Mouse (Mus musculus): ENCODE results near the gene Supt16. TPM values are rescaled to one million over a fixed set of nuclear protein-coding genes. Genes with fewer than 3 reads are reported as not detected.

The Supt16 gene
- total RNA-seq (2021): 10 to 100 TPM; 22.3 to 23.7 TPM
- long read RNA-seq, experiment 1, full-length matches to known transcripts: 2 of 3 reads
- long read RNA-seq, experiment 1, partial matches to known transcripts: 1 of 3 reads
- long read RNA-seq, experiment 1, other reads (novel, unspliced or antisense): 0 of 3 reads
- long read RNA-seq, experiment 2, full-length matches to known transcripts: 1 of 4 reads
- long read RNA-seq, experiment 2, partial matches to known transcripts: 2 of 4 reads
- long read RNA-seq, experiment 2, other reads (novel, unspliced or antisense): 1 of 4 reads

DNA sequence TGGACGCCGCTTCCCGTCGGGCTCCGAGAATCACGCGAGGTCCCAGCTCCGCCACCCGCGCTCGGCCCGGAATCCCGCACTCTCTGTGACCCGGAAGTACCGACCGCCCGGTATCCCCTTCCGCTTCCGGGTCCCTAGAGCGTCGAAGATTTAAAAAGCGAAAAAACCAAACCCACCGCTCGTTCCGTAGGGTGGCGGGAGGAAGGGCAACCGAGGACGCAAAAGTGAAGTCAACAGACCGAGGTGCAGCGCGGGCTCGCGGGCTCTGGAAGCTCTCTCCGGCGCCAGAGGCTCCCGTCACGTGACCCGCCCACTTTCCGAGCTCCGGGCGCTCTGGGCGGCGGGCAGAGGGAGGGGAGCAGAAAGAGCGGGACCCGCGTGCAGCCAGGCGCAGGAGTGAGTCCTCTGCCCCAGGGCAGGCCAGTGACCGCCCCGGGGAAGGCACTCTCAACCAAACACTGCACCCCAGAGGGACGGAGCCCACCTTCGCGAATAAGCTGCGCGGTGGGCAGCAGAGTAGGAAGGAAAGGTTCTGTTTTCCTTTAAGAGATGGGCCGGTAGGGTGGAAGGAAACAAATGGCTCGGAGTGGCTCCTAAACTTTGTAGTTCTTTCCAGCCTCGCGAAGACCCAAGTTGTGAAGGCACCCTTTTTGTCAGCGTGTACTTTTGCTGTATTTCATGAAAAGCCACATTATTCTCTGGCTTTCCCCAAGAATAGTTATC is at the start of gene Supt16:
TSS of gene Supt16 (minus strand) at position 261 of the 723 bp plus-strand sequence.
- peak; percentile 83 to 87 for DNase-seq

DNA sequence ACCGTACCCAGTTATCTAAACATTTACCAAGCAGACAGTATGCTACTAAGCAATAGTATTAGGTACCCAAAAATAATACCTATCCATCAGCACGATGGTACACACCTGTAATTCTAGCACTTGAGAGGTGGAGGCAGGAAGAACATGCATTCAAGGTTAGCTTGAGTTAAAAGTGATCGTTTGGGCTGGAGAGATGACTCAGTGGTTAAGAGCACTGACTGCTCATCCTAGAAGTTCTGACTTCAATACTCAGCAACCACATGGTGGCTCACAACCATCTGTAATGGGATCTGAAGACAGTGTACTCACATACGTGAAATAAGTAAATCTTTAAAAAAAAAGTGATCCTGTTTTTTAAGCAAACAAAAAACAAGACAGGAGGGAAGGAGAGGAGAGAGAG is 48.9 kb upstream of the Supt16 start:
- DNase-seq: no peak

DNA sequence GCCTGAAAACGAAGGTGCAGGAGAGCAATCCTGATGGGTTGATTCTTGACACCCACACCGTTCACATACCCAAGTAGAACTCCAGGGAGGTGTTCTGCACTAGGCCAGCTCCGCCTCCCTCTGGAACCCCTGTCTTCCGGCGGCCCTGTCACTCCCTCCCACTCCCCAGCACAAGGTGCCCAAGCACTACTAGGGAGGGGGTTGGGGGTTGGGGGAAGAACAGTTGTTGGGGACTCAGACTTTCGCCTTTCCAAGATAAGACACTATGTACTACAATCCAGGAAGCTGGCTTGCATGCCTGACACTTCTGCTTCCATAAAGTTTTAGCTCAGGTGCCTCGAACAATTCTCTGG is 47.5 kb upstream of the Supt16 start:
- DNase-seq: no peak

DNA sequence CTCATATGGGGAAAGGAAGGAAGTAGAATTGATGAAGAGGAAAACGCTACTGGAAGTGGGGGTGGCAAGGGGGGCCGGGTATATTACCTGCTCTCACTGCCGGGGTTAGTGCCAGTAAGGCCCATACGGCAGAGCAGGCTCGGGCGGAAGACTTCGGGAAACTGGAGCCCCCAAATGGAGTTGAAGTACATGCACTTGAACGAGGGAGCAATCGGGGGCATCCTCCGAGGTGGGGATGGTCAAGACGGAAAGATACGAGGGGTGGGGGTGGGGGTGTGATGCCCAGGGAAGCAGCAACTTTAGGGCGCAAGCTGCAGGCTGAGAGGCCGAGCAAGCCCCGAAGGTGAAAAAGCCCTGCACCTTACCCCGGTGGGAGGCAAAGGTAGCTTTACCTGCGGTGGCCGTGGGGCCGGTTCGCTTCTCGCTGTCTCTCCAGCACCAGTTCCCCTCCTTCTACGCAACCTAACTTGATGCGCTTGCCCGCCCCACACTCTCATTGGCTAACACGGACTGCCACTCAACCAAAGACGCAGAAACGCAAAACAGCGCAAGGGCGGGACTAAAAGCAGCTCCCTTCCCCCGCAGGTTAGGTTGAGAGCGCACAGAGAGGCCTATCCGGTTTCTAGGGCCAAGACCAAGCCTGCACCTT is 46.9 kb upstream of the Supt16 start:
- DNase-seq: peak; percentile 99 to 100

DNA sequence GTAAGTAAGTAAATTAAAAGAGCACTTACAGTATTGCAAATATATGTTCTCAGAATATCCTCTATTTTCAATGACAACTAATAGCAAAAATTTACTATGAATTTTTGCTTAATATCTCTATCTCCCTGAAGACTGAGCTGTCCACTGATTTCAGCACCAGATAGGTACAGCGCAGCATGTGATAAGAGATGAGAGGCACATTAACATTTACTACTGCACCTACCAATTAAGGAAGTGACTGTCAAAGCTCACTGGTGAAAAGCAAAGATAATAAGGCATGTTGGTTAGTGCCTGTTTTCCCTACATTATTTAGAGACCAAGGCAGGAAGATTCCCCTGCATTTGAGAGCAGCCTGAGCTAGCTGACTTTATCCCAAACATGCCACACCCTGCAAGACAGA is 39.0 kb upstream of the Supt16 start:
- DNase-seq: no peak

DNA sequence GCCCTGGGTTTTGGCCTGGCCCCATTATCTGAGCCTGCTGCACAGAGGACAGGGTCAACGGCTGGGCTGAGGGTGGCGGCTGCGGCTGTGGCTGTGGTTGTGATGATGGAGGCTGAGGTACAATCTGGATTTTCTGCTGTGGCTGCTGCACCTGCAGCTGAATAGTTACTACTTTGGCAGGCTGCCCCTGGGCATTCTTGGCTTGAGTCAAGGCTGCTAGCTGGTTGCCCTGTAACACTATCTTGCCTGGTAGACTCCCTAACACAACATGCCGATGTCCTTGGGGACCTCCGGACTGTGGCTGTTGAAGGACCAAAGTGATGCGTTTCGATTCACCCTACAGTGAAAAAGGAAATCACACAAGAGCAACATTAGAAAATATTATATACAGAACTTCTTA is 37.9 kb upstream of the Supt16 start:
- peak; percentile 47 to 50 for DNase-seq

DNA sequence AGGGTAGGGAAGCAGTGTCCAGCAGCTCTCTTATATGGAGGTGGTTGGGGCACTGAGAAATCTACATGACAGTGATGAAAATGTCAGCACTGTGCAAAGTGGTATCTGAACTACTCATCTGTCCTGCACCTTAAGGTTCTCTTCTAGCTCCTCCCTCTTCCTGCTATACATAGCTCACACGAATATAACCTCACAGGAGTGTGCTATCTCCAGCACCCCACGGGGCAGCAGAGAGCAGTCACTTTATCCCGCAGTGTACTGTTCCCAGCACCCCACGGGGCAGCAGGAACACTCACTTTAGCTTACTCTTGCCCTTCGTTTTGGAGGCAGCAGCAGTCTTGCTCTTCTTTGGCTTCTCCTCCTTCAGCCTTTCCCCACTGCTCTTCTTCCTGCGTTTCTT is 35.0 kb upstream of the Supt16 start:
- DNase-seq: no peak

DNA sequence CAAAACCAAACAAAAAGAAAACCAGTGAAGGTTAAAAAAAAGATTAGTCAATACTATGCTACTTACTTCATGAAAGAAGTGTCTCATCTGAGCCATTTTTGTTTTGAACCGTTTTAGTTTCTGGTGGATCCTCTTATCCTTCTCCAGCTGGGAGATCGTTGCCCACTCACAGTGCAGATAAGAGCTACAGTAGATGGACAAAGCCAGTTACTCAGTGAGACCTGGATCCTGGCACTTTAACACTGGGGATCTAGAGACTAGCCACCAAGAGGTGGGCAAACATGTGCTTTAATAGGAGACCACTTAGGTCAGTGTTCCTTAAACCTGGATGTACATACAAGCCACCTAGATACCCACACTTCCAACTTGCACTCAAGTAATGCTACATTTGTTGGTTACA is 28.8 kb upstream of the Supt16 start:
- DNase-seq: no peak

DNA sequence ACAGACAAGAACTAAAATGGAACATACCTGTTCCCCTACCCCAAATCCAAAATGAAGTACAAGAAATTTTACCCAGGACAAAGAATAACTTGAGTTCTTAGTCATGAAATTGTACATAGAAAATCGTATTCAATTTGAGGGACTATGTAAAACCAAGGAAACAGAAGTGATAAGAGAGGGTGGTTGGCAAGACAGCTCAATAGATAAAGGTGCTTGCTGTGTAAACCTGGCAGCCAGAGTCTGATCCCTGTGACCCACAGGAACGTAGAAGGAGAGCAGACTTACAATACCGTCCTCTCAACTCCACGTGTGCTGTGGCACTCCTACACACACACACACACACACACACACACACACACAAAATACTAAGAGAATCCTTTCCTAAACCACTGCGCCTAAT is 20.0 kb upstream of the Supt16 start:
- no peak for DNase-seq

DNA sequence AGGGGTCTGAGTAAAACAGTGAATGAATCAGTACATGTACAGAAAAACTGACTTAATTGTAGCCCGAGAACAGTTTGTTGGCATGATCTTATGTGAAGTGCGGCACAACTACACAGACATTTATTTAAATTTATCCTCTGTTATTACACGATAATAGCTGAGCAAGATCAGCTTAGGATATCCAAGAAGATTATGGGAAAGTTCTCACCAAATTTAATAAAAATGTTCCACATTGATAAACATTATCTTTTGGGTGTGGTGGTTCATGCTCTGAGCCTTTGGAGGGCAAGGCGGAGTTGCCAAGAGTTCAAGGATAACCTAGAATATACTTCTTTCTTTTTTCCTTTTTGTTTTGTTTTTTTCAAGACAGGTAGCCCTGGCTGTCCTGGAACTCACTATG is 2.2 kb upstream of the Supt16 start:
- no peak for DNase-seq

DNA sequence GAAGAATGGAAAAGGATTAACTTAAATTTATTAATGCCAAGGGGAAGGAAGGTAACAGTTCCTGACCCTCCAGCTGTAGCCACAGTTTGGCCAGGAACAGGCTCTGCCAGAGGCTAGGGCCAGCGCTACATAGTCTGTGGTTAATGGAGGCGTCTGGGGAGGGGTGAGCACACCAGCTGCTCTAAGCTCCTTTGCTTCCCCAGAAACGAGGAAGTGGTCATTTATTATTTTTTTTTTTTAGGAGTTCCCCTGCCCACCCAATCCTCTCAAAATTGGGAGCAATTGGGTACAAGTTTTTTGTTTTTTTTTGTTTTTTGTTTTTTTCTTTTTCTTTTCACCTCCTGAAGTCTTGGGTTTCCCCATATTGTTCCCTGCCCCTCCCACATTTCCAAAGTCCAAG is 925 bp upstream of the Supt16 start:
- DNase-seq: peak in 1 of 2 experiments; percentile 14

DNA sequence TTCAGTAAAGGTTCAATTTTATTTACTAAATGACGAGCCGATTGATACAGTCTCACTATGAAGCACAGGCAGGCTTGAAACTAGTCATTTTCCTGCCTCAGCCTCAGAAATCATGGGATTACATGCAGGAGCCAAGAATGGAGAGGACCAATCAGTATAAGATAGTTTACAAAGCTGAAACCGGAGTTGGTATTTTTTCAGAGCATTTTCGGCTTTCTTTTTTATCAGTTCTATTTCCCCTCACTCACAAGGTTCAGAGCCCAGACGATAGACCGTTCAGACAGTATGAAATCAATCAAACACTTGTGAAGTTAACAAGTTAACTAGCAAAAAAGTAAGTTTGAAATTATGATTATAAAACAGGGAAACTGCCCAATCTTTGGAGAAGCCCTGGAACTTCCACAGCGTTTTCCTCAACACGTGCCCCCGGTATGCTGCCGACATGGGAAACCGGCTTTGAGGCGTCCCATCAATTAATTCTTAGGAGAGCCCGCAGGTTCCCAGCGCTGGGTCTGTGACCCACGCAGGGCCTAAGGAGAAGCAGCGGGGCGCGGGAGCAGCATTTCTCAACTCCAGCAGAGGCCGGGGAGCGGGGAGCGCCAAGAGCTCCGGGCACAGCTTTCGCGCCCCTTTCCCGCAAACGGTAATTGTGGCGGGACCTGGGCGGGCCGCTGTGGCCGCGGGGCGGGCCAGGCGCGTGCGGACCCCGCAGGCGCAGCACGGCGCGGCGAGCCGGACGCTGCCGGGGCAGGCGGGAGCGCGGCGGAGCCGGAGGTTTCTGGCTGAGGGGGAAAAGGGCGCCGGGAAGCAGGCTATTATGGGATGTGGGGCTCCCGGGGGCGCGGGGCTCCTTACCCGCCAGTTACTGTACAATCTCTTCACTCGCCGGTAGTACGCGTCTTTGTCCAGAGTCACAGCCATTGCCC is 723 bp downstream of the Supt16 start:
- DNase-seq: no peak

DNA sequence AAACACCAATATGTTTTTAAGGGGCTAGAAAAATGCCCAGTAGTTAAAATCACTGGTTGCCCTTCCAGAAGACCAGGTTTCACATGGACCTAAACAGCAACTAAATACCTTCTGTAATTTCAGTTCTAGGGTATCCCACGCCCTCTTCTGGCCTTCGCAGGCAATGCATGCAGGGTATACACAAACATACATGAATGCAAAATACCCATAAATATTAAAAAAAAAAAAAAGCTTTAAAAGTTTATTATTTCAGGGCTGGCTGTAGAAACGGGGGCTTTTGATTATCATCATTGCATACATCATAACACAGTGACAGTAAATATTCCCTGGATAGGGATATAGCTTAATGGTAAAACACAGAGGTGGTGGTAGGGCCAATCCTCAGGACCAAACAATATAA is 1.5 kb downstream of the Supt16 start:
- DNase-seq: peak; percentile 11 to 43

DNA sequence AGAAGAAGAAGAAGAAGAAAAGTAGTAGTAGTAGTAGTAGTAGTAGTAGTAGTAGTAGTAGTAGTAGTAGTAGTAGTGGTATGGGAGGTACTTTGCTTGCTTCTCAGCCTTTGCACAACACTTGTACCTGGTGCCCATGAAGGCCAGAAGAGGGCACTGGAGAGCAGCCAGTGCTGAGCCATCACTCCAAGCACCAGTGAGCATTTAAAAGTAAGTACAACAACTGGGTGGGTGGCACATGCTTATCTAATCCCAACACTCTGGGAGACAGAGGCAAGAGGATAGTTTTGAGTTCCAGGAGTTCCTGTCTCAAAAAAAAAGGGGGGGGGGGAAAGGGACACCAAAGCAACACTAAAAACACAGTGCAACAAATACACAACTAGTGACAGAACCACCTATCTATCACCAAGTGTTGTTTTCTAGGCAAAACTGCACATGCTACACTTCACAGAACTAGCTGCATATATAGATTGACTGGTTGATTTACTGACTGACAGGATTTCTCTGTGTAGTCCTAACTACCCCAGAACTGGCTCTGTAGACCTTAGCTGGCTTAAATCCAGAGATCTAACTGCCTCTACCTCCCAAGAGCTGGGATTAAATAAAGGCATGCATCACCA is 6.4 kb downstream of the Supt16 start:
- peak; percentile 14 to 40 for DNase-seq

DNA sequence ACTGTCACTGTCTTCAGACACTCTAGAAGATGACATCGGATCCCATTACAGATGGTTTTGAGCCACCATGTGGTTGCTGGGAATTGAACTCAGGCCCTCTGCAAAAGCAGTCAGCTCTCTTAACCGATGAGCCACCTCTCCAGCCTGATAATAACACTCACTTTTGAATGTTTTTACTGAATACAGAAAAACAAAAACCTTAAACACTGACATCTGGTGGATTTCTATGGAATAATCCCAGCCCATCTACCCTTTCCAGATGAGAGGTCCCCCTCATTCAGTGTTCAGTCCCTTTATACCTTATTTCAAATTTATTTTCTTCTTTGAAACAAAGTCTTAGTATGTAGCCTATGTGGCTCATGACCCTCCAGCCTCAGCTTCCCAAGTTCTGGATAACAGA is 7.7 kb downstream of the Supt16 start:
- no peak for DNase-seq

DNA sequence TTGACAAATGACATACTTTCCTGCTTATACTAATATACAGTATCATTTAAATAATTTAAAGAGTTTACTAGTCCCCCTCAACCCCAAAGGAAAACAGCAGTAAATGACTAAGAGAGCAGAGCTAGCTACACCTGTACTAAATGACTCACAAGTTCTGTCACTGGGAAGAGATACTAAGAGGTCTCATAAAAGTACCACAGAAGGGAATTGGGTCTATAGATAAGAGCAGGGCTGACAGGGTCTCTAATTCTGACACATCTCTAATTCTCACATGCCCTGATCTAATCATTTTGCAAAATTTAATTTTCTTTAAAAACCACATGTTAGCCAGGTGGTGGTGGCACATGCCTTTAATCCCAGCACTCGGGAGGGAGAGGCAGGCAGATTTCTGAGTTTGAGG is 8.4 kb downstream of the Supt16 start:
- DNase-seq: no peak

DNA sequence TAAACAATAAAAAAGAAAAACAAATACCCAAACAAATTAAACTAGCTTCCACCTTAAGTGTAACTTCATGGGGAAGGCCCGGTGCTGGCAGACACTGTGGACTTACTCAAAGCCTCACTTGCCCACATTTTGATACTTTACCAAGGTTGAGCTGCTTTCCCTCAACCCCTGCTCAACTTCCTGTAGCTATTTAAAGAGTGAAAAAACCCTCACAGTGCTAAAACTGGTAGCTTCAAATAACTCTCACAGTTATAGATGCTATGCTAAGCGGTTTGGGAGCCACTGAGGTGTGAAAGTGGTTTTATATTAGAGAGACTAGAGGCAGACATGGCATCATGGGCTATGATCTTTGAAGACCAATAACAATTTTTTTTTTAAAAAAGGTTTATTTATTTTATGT is 30.6 kb downstream of the Supt16 start:
- DNase-seq: no peak

DNA sequence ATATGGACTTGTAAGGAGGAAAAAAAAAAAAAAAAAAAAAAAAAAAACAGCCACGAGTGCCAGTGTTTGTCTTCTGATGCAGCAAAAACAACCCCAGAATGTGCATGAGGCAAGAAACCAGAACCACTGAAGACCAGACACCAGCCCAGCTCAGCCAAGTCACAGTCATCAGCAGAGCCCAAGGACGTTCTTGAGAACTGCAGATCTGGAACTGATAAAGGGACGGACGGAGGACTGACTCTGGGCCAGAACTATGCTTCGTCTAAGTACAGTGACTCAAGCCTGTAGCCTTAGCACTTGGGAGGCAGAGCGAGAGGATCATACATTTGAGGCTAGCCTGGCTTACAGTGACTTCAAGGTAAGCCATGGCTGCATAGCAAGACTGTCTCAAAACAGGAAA is 36.3 kb downstream of the Supt16 start:
- DNase-seq: no peak

DNA sequence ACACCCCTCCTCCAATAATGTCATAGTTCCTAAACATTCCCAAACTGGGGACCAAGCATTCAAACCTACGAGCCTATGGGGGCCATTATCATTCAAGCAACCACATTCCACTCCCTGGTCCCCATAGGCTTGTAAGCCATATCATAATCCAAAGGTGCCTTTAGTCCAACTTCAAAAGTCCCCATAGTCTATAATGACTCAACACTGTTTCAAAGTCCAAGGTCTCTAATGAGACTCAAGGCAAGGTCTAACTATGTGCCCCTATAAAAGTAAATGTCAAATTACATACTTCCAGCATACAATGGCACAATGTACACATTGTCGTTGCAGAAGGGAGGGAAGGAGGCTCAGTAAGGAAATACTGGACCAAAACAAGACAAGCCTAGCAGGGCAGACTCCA is 42.2 kb downstream of the Supt16 start:
- no peak for DNase-seq

DNA sequence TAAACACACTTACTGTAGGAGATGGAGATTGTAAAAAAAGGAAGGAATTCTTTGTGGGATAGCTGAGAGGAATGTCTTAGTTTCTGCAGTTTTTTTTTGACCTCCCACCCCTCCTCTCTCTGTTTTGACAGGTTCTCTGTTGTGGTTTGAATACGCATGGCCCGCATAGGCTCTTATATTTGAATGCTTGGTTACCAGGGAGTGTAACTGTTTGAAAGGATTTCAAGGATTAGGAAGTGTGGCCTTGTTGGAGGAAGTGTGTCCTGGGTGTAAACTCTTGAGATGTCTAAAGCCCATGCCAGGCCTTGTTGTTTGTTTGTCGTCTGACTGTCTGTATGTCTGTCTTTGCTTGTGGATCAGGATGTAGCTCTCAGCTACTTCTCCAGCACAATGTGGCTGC is 44.6 kb downstream of the Supt16 start:
- no peak for DNase-seq

DNA sequence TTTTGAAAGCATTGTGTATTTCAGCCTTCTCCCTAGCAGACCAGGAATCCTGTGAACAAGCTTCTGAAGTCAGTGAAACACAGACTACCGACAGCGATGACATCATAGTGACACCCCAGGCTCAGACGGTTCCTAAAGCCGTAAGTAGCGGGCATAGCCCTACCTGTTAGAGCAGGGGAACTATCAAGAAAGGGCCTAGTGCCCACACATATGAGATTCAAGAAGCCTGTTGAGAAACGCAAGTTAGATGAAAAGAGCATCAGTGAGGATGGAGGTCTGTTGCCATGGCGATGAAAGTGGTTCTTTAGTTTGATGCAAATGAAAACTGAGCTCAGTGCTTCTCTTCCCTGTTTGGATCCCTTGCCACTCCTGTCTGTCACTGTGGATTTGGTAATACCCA is 45.0 kb downstream of the Supt16 start:
- no peak for DNase-seq

DNA sequence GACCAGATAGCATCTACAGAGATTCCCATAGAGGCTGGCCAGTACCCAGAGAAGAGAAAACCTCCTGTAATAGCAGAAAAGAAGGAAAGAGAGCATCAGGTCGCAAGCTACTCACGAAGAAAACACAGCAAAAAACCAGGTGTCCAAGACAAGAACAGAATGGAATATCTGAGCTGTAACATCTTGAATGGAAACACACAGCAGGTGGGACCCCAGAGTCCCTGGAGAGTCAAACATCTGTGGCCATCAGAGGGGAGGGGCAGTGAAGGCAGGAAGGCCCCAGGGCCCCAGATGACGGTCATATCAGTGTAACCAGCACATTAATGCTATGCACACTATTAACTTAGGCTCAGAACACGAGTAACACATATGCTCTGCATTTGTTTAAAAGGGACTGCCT is 47.3 kb downstream of the Supt16 start:
- no peak for DNase-seq
